Mouse (Mus musculus): Measurements from ENCODE around the gene Cflar.
"Not testable (repeated sequence)": the region's sequence is repeated elsewhere in the genome, so short reads cannot be mapped to it uniquely, and the experiment has no call there.

DNA sequence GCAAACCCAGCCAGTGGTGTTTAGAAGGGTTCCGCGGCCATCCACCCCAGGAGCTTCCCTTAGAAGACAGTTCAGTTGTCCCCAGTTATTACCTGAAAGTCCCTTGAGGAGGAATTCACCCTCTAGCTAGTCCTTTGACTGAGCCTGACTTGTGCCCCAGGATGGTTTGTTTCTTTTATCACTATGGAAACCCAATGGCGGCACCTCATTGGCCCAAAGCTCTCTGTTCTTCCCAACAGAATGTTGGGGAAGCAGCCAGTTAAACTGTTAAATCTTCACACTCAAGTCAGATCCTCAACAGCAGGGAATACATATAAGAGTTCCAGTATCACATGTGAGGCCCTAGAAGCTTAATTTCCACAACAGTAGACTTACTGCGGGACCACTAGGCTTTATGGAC lies 15.5 kb upstream of the Cflar start, which contains the start of gene Als2cr12:
- TF ChIP-seq CTCF (IDR thresholded peaks at IDR 0.05; ENCODE audit: control insufficient read depth, insufficient read depth, insufficient replicate concordance, low read depth, low read length); POLR2A (IDR thresholded peaks at IDR 0.05; ENCODE audit: control insufficient read depth, low read depth, low read length): not testable (repeated sequence)
